ENCODE assay signal across 8 mouse cellular contexts in genomic region chr10:21295397-21295758, GRCm38 (mm10). TPM values are rescaled to one million over a fixed set of nuclear protein-coding genes. Genes with fewer than 3 reads are reported as not detected.
A peak's percentile ranks its signal among the peaks of the same experiment; 100 is the strongest.
DNase-seq lines count a peak whose midpoint lies in the region; ATAC-seq and TF ChIP-seq lines count a peak whose summit lies in the region.

No protein-coding gene starts in this region.

- H3K9ac ChIP-seq in neural tube, embryonic 14.5 days (replicated peaks; ENCODE audit: low read depth, low read length): no peak overlapping the region

- no peaks in the 10 kb centered on the region for H3K9me3 ChIP-seq in forebrain, embryonic 10.5 days
- H3K9me3 ChIP-seq in limb, embryonic 10.5 days (replicated peaks): no peaks in the 10 kb centered on the region
- no peaks in the 10 kb centered on the region for H3K9me3 ChIP-seq in neural tube, embryonic 14.5 days (ENCODE audit: control insufficient read depth, low read length)

- no peaks in the 10 kb centered on the region for H3K27me3 ChIP-seq in forebrain, embryonic 10.5 days (ENCODE audit: poor library complexity, severe bottlenecking)
- H3K27me3 ChIP-seq in limb, embryonic 10.5 days (ENCODE audit: low read depth, poor library complexity, severe bottlenecking): no peaks in the 10 kb centered on the region
- H3K27me3 ChIP-seq in neural tube, embryonic 14.5 days (ENCODE audit: control insufficient read depth, insufficient read depth, low read length): no peaks in the 10 kb centered on the region

- DNase-seq in left cerebral cortex, adult 2 months (ENCODE audit: extremely low spot score in 1 of 2, low spot score in 2 of 2): no peak
- DNase-seq in left cerebral cortex, adult 18-20 months (ENCODE audit: low spot score in 2 of 2): no peak
- no peak for DNase-seq in forebrain, embryonic 10.5 days (ENCODE audit: extremely low spot score, low spot score)
- DNase-seq in limb, embryonic 10.5 days (ENCODE audit: low spot score): no peak
- no peak for DNase-seq in adrenal gland, postnatal 14 days
- no peak for DNase-seq in adrenal gland, postnatal 10 days
- no peak for DNase-seq in right cerebral cortex, postnatal 4 days

- peak overlapping the region; percentile 77; the same call in 1 of the 2 replicates for H3K27ac ChIP-seq in left cerebral cortex, adult 2 months
- peak overlapping the region; percentile 91 for H3K27ac ChIP-seq in forebrain, embryonic 10.5 days
- H3K27ac ChIP-seq in limb, embryonic 10.5 days: peak overlapping the region; percentile 90
- no peak overlapping the region for H3K27ac ChIP-seq in neural tube, embryonic 14.5 days (ENCODE audit: low read depth, low read length)

- ATAC-seq in neural tube, embryonic 14.5 days (ENCODE audit: low read depth): peak; percentile 32

- WGBS in forebrain, embryonic 10.5 days: 51% methylated on average over 4 of the region's 4 CpGs
- 42% methylated on average over 4 of the region's 4 CpGs for WGBS in limb, embryonic 10.5 days
- 47% methylated on average over 4 of the region's 4 CpGs for WGBS in neural tube, embryonic 14.5 days

- intact Hi-C loops in left cerebral cortex, adult 2 months (cut with DNase I): loop anchor here (5.0 kb wide), 1 partner anchor 983 kb away; the partner anchor contains the start of gene Bclaf1

- H3K4me2 ChIP-seq in neural tube, embryonic 14.5 days (ENCODE audit: low read depth, low read length): peak overlapping the region; percentile 43

- H3K36me3 ChIP-seq in forebrain, embryonic 10.5 days (replicated peaks): peaks cover 22% of the 10 kb centered on the region
- H3K36me3 ChIP-seq in limb, embryonic 10.5 days: peaks cover 16% of the 10 kb centered on the region
- H3K36me3 ChIP-seq in neural tube, embryonic 14.5 days (ENCODE audit: control insufficient read depth, insufficient read depth, low read length): peaks cover 4% of the 10 kb centered on the region; the same call in 1 of the 2 replicates

- H3K4me1 ChIP-seq in forebrain, embryonic 10.5 days: peaks cover 26% of the 10 kb centered on the region
- peaks cover 15% of the 10 kb centered on the region for H3K4me1 ChIP-seq in limb, embryonic 10.5 days
- peaks cover 11% of the 10 kb centered on the region for H3K4me1 ChIP-seq in neural tube, embryonic 14.5 days (ENCODE audit: control insufficient read depth, insufficient read depth, low read length)

- TF ChIP-seq CTCF in left cerebral cortex, adult 2 months (IDR thresholded peaks at IDR 0.05): no peak

- peak overlapping the region; percentile 68 for H3K4me3 ChIP-seq in left cerebral cortex, adult 2 months
- H3K4me3 ChIP-seq in forebrain, embryonic 10.5 days: peak overlapping the region; percentile 97
- peak overlapping the region; percentile 90 for H3K4me3 ChIP-seq in limb, embryonic 10.5 days
- H3K4me3 ChIP-seq in neural tube, embryonic 14.5 days (ENCODE audit: low read depth, low read length): peak overlapping the region; percentile 85

RNA-seq across cellular contexts. Expression of gene Hbs1l, which starts 0.4 kb away (rescaled TPM):
- 10 to 100 TPM; 66.3 to 70.9 TPM for total RNA-seq in left cerebral cortex, adult 2 months (2021)
- 10 to 100 TPM; 60.2 to 63.2 TPM for total RNA-seq in left cerebral cortex, adult 18-20 months (2021)
- polyA plus RNA-seq in forebrain, embryonic 10.5 days (2016; fragmentation: Nextera tagmentation; extraction: Ambion mirVana): 127 and 138 TPM in 2 replicates
- 117 and 122 TPM in 2 replicates for polyA plus RNA-seq in limb, embryonic 10.5 days (2016; fragmentation: Nextera tagmentation; extraction: Ambion mirVana)
- 97.5 and 107 TPM in 2 replicates for polyA plus RNA-seq in neural tube, embryonic 14.5 days (2014; fragmentation: Nextera tagmentation; extraction: Ambion mirVana)
- 66.1 and 67.0 TPM in 2 replicates for total RNA-seq in adrenal gland, postnatal 14 days (2021)
- 10 to 100 TPM; 61.6 to 66.7 TPM for total RNA-seq in adrenal gland, postnatal 10 days (2021)
